Mouse (Mus musculus) adrenal gland, postnatal 14 days (tissue): Measurements from ENCODE around the gene Traf3ip2. TPM values are rescaled to one million over a fixed set of nuclear protein-coding genes. Genes with fewer than 3 reads are reported as not detected.

ENCODE experiments used
- DNase-seq: peaks from one replicate; pipeline ENCODE4 v3.0.0; 2021; ENCODE audit warnings: mixed read lengths
- total RNA-seq: library from RNA; stranded (reverse); gene quantifications from 2 replicates; pipeline ENCODE4 v1.2.3, GENCODE M21; 2021

The Traf3ip2 gene
- total RNA-seq, 1 experiment from 2014 or later = 14.6 TPM

DNA sequence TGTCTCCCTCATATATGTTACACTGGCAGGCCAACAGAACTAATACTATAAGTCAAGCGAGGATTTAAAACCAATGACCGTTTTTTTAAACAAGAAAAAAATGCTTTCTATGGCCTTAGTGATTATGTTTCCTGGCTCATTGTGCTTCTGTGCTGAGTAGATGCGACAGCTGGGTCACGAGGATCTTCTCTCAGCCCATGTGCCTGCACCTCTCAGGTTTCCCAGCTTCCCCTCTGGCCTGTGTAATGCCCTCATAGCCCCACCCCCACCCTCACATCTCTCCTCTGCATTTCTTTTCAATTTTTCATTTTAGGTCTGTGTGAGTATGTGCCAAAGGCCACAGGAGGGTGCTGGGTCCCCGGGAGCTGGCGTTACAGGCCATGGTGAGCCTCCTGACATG is 20.6 kb downstream of the Traf3ip2 start:
- DNase-seq = no peak

DNA sequence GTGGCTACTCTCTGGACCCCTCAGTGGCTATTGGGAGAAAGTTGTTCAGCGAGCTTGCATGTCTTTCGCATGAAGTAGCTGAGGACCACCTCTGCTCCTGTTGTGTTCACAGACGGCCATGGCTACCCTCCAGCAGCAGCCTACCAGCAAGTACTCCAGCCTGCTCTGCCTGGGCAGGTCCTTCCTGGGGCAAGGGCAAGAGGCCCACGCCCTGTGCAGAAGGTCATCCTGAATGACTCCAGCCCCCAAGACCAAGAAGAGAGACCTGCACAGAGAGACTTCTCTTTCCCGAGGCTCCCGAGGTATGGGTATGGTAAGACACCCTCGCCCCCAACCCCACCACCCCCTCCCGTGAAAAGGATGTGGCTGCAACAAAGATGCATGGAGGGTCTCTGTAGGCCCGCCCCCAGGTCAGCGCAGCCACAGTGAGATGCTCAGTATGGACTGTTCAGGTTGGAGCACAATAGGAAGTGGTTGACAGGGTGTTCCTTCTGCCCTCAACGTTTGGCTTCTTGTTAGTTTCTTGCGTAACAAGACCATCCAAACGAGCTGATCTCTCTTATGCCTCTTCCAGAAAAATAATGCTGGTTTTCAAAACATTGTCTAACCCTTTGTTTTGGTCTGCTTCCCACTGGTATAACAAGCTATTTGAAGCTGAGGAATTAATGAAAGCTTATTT is 21.8 kb downstream of the Traf3ip2 start:
- no peak for DNase-seq

DNA sequence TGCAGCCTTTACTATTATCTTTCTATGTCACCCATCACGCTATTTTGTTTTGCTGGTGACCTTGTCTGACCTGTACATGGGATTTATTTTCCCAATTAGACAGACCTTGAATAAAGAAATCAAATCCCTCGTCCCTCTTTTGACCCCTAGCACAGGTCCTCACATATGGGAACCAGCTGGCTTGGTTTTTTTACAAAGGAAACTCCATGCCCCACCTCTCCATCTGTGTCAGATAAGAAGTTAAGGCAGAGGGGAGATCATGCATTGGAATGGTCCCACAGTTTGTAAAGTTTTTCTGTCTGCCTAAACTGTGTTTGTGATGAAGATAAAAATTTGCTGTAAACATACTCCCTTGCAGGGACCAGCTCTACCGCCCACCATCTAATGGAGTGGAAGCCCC is 26.1 kb downstream of the Traf3ip2 start:
- no peak for DNase-seq

DNA sequence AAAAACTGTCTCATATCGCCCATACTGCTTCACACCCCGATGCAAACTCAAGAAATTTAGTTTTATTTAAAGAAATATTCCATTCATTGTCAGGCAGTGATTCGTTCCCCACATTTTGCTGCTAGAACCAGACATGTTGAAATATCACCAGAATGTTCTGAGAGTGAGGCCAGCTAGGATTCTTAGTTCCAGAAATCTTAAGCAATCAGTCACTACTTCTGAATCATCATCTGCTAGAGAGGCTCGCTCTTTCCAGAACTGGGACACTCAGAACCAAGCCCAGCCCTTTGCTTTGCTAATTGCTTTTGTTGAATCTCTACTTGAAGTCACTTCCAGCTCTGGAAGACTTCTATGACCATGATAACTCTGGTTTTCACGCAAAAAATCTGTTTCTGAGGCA is 27.0 kb downstream of the Traf3ip2 start:
- DNase-seq = no peak

DNA sequence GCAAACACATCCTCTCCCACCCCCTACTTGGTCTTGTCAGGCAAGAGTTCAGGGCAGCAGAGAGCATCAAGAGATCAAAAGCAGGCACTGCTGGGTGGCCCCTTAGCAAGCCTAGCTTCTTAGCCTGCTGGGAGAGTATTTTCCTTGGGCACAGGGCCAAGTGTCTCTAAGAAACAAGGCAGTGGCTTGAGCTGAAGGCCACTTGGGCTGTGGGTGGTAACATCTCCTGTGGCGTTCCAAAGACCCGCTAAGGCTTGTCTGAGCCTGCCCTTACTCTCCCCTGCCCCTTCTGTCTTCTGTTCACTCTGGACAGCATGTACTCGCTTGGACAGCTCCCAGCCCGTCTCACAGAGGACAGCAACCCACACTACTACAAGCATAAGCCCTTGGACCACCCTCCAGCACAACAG is 28.1 kb downstream of the Traf3ip2 start:
- DNase-seq = peak; percentile 76

DNA sequence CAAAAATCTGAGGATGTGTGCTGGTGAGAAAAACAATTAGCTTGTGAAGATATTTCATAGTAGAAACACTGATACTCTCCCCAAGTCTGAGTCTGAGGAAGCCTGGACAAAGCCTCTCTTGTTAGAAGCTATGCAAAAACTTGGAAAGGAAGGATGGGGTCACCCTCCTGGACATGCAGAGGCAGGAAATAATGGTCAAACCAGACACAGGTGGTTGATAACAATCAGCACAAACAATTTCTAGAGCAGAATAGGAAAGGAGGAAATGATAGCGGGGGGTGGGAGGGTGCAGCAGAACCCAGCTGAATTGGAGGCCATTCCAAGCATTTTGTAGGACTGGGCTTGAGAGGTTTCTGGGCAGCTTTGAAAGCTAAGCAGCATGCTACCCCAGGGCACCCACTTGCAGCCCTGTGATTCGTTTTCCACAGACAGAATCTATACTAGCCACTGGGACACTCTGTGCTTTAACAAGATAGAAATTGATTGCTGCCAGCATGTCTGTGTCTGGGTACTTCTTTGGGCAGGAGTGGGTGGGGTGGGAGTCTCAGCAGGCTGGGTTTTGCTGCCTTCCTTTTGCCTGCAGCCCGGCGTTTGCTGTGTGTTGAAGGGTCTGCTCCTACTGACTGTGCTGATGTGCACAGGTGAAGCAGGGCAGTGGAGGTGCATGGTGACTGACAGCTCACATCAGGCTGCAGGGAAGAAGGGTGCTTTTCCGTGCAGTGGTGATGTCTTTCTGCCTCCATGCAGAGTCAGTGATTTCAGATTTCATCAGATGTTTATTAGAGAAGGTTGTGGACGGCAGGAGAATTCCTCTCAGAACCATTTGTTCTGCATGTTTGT is 33.3 kb downstream of the Traf3ip2 start:
- DNase-seq = no peak

DNA sequence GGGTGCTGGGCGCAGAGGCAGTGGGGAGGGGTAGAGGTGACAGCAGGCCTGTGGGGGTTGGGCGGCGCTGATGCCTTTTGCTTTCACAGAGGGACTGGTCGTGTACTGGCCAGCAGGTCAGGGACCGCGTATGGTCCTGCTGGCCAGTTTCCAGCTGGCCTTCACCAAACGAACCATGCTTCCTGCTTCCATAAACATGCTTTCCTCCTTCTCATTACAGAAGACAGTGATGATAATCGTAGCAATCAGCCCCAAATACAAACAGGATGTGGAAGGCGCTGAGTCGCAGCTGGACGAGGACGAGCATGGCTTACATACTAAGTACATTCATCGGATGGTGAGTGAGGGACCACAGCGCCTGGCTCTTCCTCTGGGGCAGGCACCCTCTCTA is 33.9 kb downstream of the Traf3ip2 start:
- DNase-seq = peak; percentile 72

DNA sequence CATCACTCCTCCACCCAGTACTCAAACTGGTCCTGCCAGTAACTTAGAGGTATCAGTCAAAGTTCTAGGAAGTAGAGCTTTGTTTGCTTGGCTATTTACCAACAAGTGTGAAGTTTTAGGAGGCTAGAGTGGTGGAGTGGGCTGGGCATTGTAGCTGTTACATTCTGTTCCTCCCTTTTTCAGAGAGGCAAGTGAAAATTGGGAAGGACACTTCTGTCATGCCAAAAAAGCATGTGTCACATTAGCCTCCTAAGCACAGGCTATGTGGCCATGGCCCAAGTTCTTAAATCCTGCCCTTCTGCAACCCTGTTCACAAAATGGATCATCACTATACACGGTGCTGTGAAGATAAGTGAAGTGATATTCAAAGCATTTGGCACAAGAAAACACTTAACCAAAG is 34.4 kb downstream of the Traf3ip2 start:
- no peak for DNase-seq

DNA sequence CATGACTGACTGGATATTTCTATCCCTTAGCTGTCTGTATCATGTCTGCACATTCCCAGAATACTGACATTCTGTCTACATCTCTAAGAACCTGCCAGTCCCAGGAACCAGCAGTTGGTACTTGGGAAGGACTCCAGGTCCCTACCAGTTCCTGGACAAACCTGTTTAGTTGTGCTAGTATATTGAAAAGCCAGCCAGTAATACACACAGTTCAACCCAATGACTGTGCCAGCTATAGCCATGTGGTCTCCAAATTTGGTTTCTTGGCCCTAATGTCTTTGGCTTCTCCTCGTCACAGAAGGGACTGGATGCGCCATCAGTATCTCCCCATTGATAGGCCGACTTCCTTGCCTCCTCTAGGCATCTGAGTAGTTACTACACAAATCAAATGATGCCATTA is 35.5 kb downstream of the Traf3ip2 start:
- no peak for DNase-seq

DNA sequence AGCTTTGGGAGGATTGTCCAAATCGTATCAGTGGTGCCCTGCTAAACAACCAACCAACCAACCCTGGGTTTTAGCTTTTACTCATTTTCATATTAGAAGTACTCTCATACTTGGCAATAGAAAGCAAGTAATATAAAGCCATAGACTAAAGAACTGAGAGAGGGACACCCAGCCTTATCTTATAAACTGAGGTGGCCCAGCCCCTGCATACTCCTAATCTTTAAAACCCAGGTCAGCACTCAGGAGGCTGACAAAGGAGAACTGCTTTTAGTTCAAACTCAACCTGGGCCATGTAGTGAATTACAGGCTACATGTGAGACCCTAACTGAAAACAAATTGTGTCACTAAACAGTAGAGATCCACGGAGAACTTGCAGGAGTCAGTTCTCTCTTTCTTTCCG is 36.8 kb downstream of the Traf3ip2 start:
- DNase-seq = no peak

DNA sequence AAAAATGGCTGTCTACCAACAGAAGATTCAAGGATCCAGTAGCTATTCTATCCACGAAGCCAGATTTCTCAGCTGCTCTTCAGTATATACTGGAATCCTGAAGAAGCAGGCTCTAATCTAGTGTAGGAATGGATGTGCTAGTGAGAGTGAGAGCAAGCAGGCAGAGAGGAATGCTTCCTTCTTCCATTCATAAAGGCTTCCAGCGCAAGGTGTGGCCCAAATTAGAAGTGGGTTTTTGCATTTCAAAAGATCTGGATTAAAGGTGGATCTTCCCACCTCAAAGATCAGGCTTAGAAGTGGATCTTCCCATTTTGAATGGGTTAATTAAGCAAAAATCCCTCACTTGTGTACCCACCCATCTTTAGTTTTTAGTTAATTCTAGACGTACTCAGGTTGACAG is 37.6 kb downstream of the Traf3ip2 start:
- DNase-seq = no peak

DNA sequence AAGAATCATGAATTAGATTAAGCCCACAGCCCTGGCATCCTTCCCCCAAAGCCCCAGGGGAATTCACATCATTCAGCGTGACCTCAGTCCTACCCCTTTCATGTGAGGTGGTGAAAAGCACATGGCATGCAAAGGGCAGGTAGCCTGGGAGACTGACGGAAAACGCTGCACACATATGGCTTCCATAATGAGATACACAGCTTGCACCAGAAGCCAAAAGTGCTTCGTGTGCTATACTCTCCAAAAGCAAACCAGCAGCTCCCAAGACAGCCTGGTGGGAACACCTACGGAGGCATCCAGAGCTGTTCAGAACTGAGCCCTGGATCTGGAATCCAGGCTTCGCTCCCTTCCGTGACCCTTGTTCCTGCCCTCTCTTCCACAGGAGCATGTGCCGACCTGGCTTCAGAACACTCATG is 41.3 kb downstream of the Traf3ip2 start:
- DNase-seq = no peak

DNA sequence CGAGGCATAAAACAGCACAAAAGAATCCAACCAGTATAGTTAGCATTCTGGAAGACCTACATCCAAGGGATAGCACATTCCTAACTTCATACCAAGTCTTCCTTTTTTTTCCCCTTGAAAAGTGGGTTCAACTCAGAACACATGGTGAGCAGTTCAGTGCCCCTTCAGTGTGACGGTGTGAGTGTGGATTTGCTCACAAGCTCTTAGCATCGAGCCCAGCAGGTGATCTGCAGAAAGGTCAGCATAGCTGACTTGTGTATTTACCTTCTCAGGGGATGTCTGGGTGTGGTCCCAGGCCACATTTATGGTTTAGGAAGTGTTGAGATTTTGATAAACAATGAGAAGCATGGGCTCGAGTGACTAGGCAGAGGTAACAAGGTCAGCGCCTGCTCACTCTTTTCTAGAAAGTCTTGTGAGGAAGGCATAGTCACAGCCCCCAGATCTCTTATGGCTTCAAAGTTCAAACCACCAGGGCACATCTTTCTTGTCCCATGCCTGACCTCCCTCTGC is 46.2 kb downstream of the Traf3ip2 start:
- DNase-seq = no peak

DNA sequence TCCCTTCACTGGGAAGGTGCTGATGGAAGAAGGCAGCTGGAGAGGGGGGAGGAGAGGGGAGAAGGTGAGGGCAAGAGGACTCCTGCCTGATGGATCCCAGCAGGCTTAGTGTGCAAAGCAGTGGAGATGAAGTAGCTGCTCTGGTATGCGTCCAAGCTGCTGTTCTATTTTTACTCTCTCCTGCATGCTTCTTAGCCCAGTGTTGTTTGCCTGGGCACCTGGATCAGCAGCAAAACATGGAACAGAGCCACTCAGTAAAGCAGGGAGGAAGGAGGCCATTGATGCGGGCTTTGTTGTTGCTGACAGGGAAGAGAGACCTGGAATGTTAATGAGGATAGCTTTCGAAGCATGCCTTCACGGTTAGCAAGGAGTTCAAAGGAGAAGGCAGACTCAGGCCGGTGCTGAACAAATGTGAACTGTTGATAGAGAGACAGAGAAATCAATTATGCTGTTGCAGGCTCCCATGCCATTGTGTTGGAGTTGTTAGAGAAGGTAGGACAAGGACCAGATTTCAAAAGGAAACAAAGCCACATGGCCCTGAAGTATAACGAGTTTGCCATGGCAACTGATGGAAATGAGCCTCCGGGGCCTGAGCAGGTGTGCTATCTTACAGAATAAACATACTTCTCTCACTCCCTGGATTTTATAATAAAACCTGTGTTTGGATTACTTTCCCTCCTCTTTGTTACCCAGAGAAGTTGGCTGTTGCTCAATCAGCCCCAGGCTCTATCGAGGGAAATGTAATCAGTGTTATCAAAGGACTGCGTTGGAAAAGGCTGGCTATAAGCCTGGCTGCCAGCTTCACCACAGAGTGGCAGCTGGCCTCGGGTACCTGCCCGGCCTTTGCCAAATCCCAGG is 46.9 kb downstream of the Traf3ip2 start:
- peak; percentile 36 for DNase-seq

DNA sequence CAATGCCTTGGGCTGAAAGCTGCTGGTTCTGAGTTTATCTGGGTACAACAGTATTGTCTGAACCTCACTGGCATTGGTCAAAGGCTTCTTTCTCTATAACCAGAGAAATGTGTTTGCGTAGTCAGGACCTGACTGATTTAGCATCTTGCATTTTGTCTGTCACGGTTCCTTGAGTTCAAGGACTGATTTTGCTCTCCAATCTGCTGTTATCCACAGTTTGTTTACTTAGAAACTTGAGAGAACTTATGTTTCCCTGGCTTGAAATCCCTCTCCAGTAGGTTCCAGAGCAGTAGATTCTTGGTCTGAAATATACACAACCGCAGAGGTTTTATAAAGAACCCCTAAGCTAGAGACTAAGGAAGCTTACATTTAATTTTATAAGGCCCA is 47.5 kb downstream of the Traf3ip2 start:
- DNase-seq = no peak

DNA sequence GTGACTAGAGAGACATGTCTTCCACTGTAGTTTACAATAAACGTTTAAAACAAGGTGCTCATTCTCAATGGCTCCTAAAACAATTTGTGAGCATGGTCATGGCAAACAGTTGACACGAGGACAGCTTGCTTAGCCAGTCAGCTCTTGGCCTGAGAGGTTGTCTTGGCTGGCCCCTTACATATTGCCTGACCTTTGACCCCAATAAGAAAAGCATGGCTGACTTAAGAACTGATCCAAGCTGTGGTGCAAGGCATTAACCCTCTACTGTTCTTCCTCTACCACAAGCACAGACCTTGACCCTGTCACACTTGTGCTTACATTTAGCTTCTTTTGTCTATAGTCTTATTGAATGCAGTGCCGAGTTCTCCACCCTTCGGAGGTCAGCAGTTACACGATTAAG is 48.0 kb downstream of the Traf3ip2 start:
- DNase-seq = no peak

DNA sequence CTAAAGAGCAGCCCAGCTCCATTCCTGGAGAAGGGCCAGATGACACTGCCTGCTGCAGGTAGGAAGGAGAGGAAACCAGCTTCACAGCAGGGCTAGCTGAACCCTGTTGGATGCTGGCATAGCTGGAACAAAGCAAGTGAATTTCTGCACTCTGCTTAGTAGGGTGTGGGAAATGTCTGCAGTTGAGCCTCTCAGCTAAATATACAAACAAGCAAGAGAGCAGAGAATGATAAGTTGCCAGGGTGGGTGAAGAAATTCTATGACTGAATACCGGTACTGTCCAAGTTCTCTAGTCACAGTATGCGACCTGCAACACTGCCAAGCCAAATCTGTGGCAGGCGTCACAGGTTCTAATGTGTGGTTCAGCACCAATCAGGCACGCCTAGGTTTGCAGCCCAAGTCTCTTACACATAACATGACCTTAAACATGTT is 52.4 kb downstream of the Traf3ip2 start:
- peak; percentile 50 for DNase-seq

DNA sequence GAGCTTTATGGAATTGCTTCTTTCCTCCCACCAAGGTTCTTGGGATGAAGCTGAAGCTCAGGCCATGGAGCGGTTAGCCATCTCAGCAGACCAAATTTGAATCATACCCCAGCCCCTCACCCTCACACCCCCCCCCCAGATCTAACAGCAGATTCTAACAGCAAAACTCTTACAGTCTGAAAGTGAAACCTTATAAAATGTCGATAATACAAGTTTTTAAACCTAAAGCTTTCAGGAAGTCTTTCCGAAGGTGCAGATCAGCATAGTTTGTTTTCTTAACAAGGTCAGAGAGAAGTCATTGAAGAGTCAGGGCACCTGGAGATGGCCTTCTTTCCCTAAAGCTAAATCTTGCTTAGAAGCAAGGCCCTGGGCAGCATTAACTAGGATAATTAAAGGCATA is 53.3 kb downstream of the Traf3ip2 start:
- DNase-seq = no peak

DNA sequence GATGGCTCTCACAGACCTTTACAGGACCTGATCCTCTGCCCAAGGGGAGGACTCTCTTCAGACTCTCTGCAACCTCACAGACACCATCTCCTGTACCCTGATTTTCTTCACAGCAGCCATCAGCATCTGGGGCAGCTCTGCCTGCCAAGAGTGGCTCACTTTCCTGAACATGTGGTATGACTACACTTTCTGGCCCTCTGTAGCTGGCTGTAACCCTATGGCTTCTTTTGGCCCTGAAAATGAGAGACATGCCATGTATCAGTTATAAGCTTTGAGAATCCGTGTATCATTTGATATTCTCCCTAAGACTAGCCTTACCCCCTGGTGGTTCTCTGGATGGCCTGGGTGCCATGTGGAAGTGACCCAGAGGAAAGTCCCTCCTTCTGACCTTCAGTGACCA is 58.7 kb downstream of the Traf3ip2 start:
- DNase-seq = no peak

DNA sequence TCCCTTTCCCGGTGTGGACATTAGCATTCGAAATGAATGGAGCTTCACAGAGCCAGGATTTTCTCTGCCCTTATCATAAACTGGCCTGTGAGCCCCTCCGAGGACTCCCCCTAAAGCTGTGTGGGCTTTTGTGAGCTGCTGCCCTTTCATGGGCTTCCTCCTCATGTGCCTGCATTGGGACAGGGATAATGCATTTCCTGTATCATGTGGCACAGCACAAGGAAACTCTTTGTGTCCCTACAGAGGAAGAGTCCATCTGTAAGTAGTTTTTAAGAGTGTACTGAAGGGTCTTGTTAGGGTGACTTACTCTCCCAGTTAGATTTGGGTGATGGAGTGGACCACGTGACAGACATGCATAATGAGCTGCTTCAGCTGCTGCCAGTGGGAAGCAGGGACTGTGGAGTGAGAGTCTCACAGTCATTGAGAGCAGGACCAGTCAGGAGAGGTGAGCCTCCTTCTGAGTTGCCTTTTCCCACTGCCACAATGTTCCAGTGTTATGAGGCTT is 59.9 kb downstream of the Traf3ip2 start:
- no peak for DNase-seq

DNA sequence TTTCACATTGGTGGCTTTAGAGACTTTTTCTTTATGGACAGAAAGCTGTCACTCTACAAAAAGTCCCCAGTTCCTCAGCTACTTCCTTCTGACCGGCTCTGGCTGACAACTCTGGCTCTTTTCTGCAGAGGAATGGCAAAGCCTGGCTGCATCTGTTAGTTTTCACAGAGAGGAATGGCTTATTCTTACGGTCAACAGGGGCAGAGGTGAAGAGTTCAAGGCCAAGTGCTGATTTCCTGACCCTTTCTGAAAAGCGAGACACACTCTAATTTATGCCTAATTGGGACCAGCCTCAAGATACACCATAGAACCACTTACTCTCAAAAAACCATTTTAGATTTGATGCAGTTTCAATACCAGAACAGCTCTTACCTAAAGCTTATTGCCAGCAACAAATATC is 61.4 kb downstream of the Traf3ip2 start:
- DNase-seq = no peak

DNA sequence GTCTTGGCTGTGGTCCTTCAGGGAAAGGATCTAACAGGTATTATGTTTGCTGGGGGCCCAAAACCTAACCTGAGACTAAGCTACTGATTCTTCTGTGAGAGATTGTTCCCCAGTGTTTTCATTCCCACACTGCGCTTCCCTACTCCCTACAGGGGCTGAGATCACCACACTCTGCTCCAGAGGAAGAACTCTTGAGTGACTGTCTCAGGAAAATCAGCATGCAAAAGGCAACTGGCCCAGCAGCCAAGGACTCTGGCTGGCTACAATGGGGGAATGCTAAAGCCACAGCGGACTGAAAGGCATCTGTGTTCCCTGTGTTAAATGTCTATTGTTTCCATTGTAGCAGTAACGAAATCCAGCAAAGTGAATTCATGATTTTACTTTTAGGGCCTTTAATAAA is 62.0 kb downstream of the Traf3ip2 start:
- no peak for DNase-seq
